Mouse (Mus musculus): ENCODE results near the gene Thap4. TPM values are rescaled to one million over a fixed set of nuclear protein-coding genes. Genes with fewer than 3 reads are reported as not detected.

Gene Thap4
- polyA plus RNA-seq, 1 experiment from 2014 or later: 19.4 TPM

DNA sequence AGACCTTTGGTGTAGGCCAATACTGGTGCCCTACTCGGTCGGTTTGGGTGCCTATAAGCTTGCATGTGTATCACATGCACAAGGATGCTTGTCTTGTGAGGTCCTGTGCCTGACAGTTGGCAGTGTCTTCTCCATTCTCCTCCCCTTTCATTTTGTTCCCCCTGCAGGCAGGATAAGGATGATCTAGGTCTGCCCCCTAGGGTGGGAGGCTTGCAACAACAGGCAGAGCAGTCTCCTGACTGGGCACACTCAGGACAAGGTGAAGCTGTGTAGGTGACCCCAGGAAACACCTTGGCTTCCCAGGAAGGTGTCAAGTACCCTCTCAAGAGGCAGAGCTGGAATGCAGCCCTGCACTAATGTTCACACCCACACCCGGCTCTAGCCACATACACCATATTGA is 27.7 kb downstream of the Thap4 start:
- Histone ChIP-seq H3K27ac (no peak overlapping the region), H3K4me3 (ENCODE audit: inconsistent target) (no peak overlapping the region), H3K79me2 (ENCODE audit: inconsistent target) (no peaks in the 10 kb centered on the region), H3K36me3 (ENCODE audit: inconsistent target) (no peaks in the 10 kb centered on the region)
- 56% methylated on average over 3 of the region's 3 CpGs for WGBS (ENCODE audit: missing documents)

DNA sequence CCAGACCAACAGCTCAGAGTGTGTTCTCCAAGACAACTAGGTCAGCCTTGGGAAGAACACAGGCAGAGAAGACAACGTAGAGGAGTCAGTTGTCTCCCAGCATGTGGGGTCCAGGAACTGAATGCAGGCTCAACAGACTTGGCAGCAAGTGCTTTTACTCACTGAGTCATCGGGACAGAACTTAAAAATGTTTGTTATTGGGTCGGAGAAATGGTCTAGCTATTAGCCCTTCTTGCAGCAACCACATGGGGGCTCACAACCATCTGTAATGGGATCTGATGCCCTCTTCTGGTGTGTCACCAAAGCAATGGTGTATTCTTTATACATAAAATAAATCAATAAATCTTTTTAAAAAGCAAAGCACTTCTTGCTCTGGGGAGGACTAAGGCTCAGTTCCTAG is 28.5 kb downstream of the Thap4 start:
- WGBS (ENCODE audit: missing documents): 91% methylated on average over 3 of the region's 3 CpGs

DNA sequence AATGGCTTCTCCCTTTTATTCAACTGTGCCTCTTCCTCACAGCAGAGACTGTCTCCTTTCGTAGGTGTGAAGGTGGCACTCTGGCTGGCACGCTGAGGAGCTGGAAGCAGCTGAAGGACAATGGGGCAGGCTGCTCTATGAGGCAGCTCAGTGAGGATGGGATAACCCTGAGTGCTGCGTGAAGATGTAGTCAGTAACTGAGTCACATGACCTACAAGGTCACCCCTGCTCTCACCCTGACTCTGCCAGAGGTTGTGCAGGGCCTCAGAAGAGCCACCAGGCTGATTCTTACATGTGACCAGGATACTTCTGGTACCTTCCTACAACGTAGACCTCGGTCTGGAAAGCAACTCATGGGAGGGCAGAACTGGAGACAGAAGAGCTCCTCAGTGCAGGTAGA is 29.0 kb downstream of the Thap4 start:
- no peak overlapping the region for H3K27ac ChIP-seq
- H3K36me3 ChIP-seq (ENCODE audit: inconsistent target): no peaks in the 10 kb centered on the region
- no peak overlapping the region for H3K4me3 ChIP-seq (ENCODE audit: inconsistent target)
- WGBS (ENCODE audit: missing documents): 100% methylated on average over 5 of the region's 5 CpGs
- H3K79me2 ChIP-seq (ENCODE audit: inconsistent target): no peaks in the 10 kb centered on the region

More for the DNA sequence above, 28.5 kb downstream of the Thap4 start:
- Histone ChIP-seq H3K4me3 (ENCODE audit: inconsistent target) (no peak overlapping the region), H3K36me3 (ENCODE audit: inconsistent target) (no peaks in the 10 kb centered on the region), H3K79me2 (ENCODE audit: inconsistent target) (no peaks in the 10 kb centered on the region), H3K27ac (no peak overlapping the region)

DNA sequence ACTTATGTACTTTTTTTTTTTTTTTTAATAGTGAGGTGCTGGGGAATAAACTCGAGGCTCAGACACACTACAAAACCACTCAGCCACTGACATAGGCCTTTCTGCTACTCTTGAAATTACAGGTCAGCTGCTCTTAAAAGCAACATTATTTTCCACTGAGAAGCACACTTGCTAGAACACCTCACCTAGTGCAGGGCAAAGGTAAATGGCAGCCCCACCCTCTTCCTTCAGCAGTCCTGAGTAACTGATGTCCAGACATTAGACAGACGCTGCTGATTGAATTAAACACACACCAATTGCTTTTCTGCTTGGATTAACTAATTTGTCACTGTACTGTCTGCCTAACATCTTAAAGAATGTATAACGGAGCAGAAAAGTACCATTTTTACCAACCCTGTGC is 30.0 kb downstream of the Thap4 start:
- Histone ChIP-seq H3K4me3 (ENCODE audit: inconsistent target) (no peak overlapping the region), H3K79me2 (ENCODE audit: inconsistent target) (no peaks in the 10 kb centered on the region), H3K36me3 (ENCODE audit: inconsistent target) (no peaks in the 10 kb centered on the region), H3K27ac (no peak overlapping the region)
- 90% methylated on average over 3 of the region's 3 CpGs for WGBS (ENCODE audit: missing documents)

DNA sequence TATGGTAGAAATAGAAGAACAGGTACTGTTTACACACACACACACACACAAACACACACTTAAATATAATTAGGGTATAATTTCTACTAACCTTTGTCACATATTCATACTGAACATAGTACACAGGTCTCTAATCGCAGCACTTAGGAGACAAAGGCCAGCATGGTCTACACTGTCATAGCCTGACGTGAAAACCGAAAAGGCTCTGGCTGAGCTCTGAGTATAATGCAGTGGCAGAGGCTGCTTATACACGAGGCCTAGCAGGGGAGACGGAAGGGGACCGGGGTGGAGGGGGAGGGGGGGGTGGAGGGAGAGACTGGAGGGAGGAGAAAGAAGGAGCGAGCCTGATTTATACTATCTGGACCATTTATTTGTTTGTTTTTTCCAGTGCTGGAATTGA is 33.1 kb downstream of the Thap4 start:
- H3K27ac ChIP-seq: no peak overlapping the region
- no peaks in the 10 kb centered on the region for H3K79me2 ChIP-seq (ENCODE audit: inconsistent target)
- no peak overlapping the region for H3K4me3 ChIP-seq (ENCODE audit: inconsistent target)
- WGBS (ENCODE audit: missing documents): 98% methylated on average over 6 of the region's 7 CpGs
- no peaks in the 10 kb centered on the region for H3K36me3 ChIP-seq (ENCODE audit: inconsistent target)

DNA sequence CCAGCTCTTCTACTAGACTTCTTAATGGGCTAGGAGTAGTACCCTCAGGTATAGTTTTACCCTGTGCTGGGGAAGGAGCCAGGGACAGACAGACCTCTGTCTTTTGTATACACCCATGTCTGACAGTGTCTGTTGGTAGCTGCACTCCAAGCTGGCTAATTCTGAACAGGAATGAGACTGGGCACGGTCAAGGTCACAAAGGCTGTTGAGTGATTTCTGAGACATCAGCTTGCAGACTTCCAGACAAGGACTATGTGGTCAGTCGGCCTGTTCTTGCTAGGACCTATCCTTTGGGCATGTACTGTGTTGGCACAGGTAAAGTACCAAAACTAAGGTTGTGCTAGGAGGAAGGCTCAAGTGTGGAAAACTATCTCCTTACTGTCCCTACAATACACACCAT is 38.5 kb downstream of the Thap4 start:
- 96% methylated on average over 2 of the region's 2 CpGs for WGBS (ENCODE audit: missing documents)
- Histone ChIP-seq H3K36me3 (ENCODE audit: inconsistent target) (no peaks in the 10 kb centered on the region; the same call in 1 of the 2 replicates), H3K4me3 (ENCODE audit: inconsistent target) (no peak overlapping the region), H3K79me2 (ENCODE audit: inconsistent target) (no peaks in the 10 kb centered on the region), H3K27ac (no peak overlapping the region)

DNA sequence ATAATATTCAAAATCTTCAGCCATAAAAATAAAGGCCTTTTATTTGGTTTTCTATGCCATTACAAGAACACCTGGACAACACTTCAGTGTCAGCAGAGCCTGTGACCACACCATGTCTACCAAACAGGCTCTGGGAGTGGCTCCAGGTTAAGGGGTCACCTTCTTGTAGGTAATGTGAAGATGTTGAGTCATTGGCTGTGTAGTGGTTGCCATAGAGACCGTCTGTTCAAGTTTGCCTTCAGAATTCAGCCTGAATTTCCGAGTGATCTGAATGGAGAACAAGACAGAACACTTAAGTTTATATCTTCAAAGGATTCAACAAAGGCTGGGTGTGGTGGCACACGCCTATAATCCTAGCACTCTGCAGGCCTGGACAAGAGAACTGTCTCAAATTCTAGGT is 49.3 kb downstream of the Thap4 start:
- 97% methylated on average over 3 of the region's 3 CpGs for WGBS (ENCODE audit: missing documents)
- Histone ChIP-seq H3K79me2 (ENCODE audit: inconsistent target) (no peaks in the 10 kb centered on the region), H3K4me3 (ENCODE audit: inconsistent target) (no peak overlapping the region), H3K36me3 (ENCODE audit: inconsistent target) (no peaks in the 10 kb centered on the region), H3K27ac (no peak overlapping the region)

DNA sequence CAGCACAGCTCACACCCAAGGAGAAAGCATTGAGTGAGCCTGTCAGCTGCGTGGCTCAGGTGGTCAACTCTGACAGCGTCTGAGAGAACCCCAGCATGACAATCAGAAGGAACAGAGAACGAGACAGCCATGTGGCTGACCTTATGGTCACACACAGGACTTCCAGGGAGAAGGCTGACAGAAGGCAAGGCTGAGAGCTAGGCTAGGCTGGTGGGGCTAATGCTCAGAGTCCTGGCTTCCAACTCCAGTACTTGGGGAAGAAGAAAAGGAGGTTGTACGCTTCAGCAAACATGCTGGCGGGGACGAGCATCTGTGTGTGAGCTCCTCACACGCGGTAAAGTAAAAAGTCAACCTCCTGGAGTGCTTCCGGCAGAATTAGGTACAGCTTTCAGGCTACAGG is 50.3 kb downstream of the Thap4 start:
- Histone ChIP-seq H3K36me3 (ENCODE audit: inconsistent target) (no peaks in the 10 kb centered on the region), H3K4me3 (ENCODE audit: inconsistent target) (no peak overlapping the region), H3K79me2 (ENCODE audit: inconsistent target) (no peaks in the 10 kb centered on the region), H3K27ac (no peak overlapping the region)
- WGBS (ENCODE audit: missing documents): 97% methylated on average over 9 of the region's 9 CpGs

DNA sequence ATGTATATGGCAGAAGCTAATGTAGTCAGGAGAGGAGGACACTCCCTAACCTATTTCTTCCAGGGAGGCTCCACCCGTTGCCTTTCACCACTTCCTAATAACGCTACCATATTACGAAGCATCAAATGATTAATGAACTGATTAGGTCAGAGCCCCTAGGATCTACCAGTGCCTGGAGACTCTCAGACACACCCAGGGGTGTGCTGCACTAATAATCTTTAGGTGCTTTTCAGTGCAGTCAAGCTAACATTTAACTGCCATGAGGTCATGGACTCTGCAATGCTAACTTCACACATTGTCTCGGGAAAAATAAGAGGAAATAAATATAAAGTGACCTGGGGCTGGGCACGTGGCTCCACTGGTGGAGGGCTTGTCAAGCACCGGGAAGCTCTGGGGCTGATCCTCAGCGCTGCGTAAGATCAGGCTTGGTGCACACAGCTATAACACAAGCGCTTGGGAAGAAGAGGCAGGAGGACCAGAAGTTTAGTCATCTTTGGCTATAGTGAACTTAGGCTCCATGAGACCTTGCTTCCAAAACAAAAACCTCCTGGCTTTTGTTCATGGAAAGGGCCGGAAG is 51.1 kb downstream of the Thap4 start:
- WGBS (ENCODE audit: missing documents): 93% methylated on average over 10 of the region's 10 CpGs
- Histone ChIP-seq H3K4me3 (ENCODE audit: inconsistent target) (no peak overlapping the region), H3K27ac (no peak overlapping the region), H3K79me2 (ENCODE audit: inconsistent target) (no peaks in the 10 kb centered on the region), H3K36me3 (ENCODE audit: inconsistent target) (no peaks in the 10 kb centered on the region)

DNA sequence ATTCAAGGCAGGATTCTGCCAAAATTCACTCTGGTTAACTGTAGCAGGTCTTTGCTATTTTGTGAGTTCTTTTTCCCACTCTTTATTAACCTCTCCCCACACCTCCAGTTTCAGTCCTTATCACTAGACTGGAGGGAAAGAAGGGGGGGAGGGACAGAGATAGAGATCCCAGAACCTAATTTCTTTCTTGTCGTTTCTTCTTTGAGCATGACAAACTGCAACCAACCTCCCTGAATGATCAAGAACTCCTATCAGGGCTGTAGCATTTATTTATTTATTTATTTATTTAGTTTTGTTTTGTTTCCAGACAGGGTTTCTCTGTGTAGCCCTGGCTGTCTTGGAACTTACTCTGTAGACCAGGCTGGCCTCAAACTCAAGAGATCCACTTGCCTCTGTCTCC is 52.6 kb downstream of the Thap4 start:
- no peak overlapping the region for H3K27ac ChIP-seq
- WGBS (ENCODE audit: missing documents): 92% methylated on average over 1 of the region's 1 CpGs
- no peaks in the 10 kb centered on the region for H3K79me2 ChIP-seq (ENCODE audit: inconsistent target)
- no peaks in the 10 kb centered on the region for H3K36me3 ChIP-seq (ENCODE audit: inconsistent target)
- H3K4me3 ChIP-seq (ENCODE audit: inconsistent target): no peak overlapping the region

DNA sequence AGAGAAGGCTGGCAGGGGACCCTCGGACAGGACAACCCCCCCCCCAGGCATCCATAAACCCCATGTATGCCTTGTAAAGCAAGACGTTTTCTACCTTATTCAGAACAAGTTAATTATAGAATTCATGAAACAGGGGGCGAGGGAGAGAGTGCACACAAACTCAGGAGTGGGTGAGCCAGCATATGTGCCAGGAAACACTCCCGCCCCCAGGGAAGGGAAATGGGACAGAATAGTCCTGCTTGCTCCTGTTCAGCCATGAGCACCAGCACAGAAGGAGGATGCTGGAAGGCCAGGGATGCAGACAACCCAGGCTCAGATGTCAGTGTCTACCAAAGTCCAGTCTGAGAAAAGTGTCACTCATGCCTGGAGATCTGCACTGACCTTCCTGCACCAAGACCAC is 55.5 kb downstream of the Thap4 start:
- H3K27ac ChIP-seq: no peak overlapping the region
- 91% methylated on average over 4 of the region's 4 CpGs for WGBS (ENCODE audit: missing documents)
- H3K79me2 ChIP-seq (ENCODE audit: inconsistent target): no peaks in the 10 kb centered on the region
- H3K36me3 ChIP-seq (ENCODE audit: inconsistent target): no peaks in the 10 kb centered on the region
- H3K4me3 ChIP-seq (ENCODE audit: inconsistent target): no peak overlapping the region

DNA sequence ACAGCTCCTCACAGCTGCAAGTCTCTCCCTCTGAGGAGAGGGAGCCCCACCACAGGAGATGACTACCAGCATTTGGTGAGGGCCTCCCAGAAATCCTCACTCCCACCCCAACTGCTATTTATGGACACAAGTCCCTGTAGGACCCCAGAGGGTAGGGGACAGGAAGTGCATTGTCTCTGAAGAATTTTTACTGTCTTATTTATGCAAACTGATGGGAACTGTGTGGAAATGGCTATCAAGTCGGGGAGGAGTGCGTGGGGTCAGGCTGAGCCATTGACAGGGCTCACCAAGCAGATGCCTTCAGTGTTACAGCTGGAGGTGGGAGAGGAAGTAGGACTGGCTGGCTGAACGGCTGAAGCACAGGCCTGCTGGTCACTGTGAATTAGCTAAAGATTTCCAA is 57.3 kb downstream of the Thap4 start:
- Histone ChIP-seq H3K27ac (no peak overlapping the region), H3K79me2 (ENCODE audit: inconsistent target) (no peaks in the 10 kb centered on the region), H3K4me3 (ENCODE audit: inconsistent target) (no peak overlapping the region), H3K36me3 (ENCODE audit: inconsistent target) (no peaks in the 10 kb centered on the region)
- 56% methylated on average over 3 of the region's 3 CpGs for WGBS (ENCODE audit: missing documents)

DNA sequence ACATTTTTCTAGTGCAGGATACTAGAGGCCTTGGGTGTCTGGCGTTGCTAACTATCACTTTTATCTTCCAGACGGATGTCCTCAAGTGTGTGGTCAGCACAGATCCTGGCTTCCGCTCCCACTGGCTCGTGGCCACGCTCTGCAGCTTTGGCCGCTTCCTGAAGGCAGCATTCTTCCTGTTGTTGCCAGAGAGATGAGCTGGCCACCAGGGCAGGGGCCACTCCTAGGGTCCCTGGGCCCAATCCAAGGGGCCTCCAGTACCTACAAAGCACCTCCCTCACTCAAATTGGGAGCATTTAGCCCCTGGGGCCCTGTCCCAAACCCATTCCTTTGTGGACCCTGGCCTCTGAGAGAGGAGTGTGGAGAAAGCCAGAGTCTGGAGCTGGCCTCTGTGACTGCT is 59.7 kb downstream of the Thap4 start:
- Histone ChIP-seq H3K27ac (no peak overlapping the region), H3K4me3 (ENCODE audit: inconsistent target) (no peak overlapping the region), H3K79me2 (ENCODE audit: inconsistent target) (no peaks in the 10 kb centered on the region), H3K36me3 (ENCODE audit: inconsistent target) (no peaks in the 10 kb centered on the region)
- WGBS (ENCODE audit: missing documents): 73% methylated on average over 6 of the region's 6 CpGs

DNA sequence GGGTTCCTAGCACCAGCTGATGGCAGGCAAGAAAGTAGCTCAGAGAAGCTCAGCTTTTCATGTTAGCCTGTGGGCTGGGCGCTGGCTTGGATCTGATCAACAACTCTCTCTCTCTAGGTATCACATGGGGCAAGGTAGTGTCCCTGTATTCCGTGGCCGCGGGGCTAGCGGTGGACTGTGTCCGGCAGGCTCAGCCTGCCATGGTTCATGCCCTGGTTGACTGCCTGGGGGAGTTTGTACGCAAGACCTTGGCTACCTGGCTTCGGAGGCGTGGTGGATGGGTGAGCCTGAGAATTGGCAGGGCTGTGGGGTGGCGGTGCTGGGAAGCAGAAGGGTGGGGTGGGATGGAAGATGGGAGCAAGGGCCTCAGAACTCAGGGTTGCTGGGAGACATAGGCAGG is 60.7 kb downstream of the Thap4 start:
- no peak overlapping the region for H3K4me3 ChIP-seq (ENCODE audit: inconsistent target)
- H3K27ac ChIP-seq: no peak overlapping the region
- H3K36me3 ChIP-seq (ENCODE audit: inconsistent target): no peaks in the 10 kb centered on the region
- H3K79me2 ChIP-seq (ENCODE audit: inconsistent target): no peaks in the 10 kb centered on the region
- 92% methylated on average over 10 of the region's 10 CpGs for WGBS (ENCODE audit: missing documents)

DNA sequence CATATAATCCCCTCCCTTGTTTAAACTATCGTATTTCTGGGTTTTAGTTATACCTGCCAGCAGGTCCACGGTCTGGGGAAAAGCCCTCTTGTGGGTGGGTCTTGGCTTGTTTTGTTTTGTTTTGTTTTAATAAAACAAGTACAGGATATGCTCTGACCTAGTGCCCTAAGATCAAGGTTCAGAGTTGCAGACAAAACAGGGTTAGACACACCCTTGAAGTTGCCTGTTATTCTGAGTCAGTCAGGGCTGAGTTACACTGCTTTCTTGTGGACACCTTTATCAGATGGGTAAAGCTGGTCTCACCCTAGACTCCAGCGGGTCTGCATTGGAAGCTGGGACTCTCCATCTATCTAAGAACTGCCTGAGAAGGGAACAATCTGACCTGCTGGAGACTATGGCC is 61.2 kb downstream of the Thap4 start:
- Histone ChIP-seq H3K4me3 (ENCODE audit: inconsistent target) (no peak overlapping the region), H3K27ac (no peak overlapping the region)
- WGBS (ENCODE audit: missing documents): 93% methylated on average over 3 of the region's 3 CpGs

DNA sequence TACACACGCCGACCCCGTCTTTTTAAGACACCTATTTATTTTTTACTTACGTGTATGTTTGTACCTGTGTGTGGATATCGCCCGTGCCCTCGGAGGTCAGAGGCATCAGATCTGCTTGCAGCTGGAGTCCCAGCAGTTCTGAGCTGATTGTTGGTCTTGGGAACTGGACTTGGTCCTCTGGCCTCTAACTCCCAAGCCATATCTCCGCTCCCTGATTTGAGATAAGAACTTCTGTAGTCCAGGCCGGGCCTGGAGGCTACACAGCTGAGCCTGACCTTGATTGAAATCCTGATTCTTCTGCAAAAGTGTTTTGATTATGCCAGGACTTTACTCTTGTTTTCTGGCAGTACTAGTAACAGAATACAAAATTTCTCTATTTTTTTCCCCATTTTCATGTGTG is 61.9 kb downstream of the Thap4 start:
- Histone ChIP-seq H3K4me3 (ENCODE audit: inconsistent target) (no peak overlapping the region), H3K27ac (no peak overlapping the region), H3K36me3 (ENCODE audit: inconsistent target) (no peaks in the 10 kb centered on the region), H3K79me2 (ENCODE audit: inconsistent target) (no peaks in the 10 kb centered on the region)
- WGBS (ENCODE audit: missing documents): 95% methylated on average over 9 of the region's 9 CpGs

More for the DNA sequence above, 61.2 kb downstream of the Thap4 start:
- H3K79me2 ChIP-seq (ENCODE audit: inconsistent target): no peaks in the 10 kb centered on the region
- no peaks in the 10 kb centered on the region for H3K36me3 ChIP-seq (ENCODE audit: inconsistent target)

All from macrophage (primary cell).